Mouse (Mus musculus): Measurements from ENCODE around the gene Disc1.

The Disc1 gene

DNA sequence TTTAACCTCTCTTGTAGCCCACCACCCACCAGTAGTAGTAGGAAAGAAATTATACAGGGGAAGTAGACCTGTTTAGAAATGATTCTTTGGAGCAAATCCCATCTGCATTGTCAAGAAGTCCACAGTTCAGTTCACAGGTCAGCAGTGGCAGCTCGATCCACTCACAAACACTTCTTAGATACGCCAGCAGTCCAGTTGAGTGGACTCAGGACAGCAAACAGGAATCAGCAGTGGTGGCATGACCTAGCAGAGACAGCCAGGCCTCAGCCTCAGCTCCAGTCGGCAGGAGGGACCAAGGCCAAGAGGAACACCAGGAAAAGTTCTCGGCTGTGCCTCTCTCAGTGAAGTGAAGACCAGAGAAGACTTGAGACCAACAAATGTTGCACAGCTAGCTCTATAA lies 121.7 kb downstream of the Disc1 start:
- no peak for DNase-seq (ENCODE audit: extremely low read depth, low read depth, low spot score)

- no peak for DNase-seq (ENCODE audit: extremely low read depth, low read depth, low spot score)
These were observed 123.1 kb downstream of the Disc1 start for GRCm38 (mm10) chr8:125177091-125177490.

DNA sequence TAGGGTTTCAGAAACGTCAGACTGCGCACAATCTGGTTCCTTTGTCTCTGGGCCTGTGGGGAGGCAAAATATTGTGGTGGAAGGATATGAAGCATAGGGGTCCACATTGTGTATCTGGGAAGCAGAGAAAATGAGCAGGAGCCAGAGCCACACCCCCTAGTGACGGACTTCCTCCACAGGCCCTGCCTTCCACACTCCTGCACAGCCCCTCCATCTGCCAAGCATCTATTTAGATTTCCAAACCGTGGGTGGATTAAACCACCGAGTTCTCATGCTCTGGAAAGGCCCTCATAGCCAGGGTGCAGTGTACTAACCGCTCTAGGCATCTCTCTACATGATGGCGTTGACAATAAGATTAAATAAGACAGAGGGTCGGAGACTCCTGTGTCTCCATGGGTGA lies 124.0 kb downstream of the Disc1 start:
- DNase-seq (ENCODE audit: extremely low read depth, low read depth, low spot score), result no peak

- DNase-seq (ENCODE audit: extremely low read depth, low read depth, low spot score), result no peak
These were observed 129.8 kb downstream of the Disc1 start for GRCm38 (mm10) chr8:125183548-125184451.

- DNase-seq (ENCODE audit: extremely low read depth, low read depth, low spot score), result no peak
These were observed 130.4 kb downstream of the Disc1 start for GRCm38 (mm10) chr8:125184452-125184817.

DNA sequence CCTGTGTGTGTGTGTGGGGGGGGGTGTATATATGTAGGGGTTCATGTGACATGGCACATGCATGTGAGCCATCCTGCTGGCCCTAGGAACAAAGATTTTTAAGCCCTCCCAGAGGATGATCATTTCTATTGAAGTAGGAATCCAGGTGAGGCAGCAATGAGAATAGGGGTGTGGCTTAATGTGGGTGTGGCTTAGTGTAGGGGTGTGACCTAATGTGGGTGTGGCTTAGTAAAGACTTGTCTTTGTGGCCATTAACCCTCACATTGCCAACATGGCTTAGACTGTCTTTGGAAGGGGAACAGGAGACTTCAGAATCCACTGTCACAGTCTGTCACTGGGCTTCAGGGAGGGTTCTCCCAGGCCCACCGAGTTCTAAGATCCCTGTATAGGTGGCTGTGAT lies 130.9 kb downstream of the Disc1 start:
- DNase-seq (ENCODE audit: extremely low read depth, low read depth, low spot score), result no peak

GRCm38 (mm10) chr8:125187044-125187443 lies 133.0 kb downstream of the Disc1 start:
- DNase-seq (ENCODE audit: extremely low read depth, low read depth, low spot score), result no peak

- no peak for DNase-seq (ENCODE audit: extremely low read depth, low read depth, low spot score)
These were observed 139.7 kb downstream of the Disc1 start for GRCm38 (mm10) chr8:125193701-125194100.

DNA sequence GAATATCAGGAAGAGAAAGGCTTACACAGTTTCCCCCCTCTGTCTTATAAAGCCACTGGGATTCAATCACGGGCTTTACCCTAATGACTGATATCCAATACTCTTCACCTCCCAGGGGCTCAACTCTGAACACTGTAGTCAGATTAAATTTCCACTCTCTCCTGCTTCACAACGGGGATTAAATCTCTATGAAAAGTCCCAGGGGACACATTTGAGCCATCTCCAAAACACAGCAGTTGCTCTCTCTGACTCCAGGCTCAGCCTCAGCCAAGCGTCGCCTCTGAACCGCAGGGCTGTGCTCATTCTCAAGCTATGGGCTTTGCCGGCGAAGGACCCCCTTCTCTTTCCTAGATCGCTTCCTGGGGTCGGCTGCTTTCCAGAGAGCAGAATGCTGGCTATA lies 141.1 kb downstream of the Disc1 start:
- DNase-seq (ENCODE audit: extremely low read depth, low read depth, low spot score), result no peak

GRCm38 (mm10) chr8:125196573-125197094 lies 142.6 kb downstream of the Disc1 start:
- no peak for DNase-seq (ENCODE audit: extremely low read depth, low read depth, low spot score)

GRCm38 (mm10) chr8:125197341-125198002 lies 143.5 kb downstream of the Disc1 start:
- no peak for DNase-seq (ENCODE audit: extremely low read depth, low read depth, low spot score)

DNA sequence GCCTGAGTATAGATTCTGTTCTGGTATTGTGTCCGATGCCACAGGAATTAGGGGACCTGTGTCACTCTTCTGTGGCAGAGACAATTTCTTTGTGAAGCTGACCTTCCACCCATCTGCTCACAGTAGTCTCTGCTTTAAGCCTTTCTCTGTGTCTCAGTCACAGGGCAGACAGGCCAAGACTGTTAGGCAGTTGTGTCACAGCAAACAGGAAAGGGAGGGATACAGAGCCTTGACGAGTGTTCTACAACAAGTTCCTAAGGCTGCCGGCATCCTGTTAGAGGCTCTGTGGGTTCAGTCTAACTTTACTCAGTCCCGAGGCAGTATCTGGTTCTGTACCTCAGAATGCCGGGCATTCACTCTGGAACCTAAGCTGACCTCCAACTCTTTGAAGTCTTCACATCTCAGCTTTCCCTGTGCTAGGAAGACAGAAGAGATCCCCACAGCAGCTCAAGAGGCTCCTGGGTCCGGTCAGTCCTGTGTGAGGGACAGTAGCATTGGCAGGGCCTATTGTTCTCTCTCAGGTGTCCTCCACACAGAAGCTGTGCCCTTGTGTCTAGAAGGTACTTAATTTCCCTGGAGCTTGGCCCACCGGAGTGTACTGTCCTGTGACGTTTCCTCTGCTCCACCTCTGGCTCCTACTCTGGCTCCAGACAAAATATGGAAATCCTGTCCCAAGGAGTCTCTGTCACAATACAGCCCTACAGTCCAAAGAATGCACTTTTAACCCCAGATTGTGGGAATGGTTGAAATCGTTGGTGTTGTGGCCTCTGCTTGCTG lies 144.6 kb downstream of the Disc1 start:
- DNase-seq (ENCODE audit: extremely low read depth, low read depth, low spot score), result no peak

DNA sequence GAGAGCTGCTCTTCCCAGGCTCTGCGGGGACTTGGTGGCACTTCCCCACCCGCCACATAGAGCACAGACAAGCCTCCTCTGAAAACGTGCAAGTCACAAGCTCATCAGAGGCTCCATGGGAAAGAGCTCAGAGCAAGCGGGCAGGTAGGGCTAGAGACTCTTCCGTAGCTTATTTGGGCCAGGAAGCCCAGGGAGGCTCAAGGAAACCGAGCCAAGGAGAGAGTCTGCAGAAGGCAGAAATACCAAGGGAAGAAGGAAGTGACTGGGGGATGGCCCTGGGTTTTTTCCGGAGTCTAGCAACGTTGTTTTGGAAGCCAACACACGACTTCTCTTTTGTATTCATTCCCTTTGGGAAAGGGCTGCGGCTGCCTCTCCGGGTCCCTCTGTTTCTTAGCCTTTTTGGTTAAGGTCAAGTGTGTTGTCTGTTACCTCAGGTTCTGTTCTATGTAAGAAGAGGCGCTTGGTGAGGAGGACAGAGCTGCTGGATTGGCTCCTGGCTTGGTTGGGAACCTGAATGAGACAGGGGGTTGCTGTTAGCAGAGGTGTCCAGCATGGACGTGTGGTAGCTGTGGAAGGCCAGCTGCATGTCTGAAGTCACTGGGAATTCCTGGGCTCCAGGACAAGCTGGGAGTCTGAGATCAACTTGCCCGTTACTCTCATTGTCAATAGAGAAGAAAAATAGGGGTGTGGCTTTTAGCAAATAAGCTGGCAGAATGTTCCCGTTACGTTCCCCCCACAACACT lies 145.4 kb downstream of the Disc1 start:
- DNase-seq (ENCODE audit: extremely low read depth, low read depth, low spot score), result no peak

DNA sequence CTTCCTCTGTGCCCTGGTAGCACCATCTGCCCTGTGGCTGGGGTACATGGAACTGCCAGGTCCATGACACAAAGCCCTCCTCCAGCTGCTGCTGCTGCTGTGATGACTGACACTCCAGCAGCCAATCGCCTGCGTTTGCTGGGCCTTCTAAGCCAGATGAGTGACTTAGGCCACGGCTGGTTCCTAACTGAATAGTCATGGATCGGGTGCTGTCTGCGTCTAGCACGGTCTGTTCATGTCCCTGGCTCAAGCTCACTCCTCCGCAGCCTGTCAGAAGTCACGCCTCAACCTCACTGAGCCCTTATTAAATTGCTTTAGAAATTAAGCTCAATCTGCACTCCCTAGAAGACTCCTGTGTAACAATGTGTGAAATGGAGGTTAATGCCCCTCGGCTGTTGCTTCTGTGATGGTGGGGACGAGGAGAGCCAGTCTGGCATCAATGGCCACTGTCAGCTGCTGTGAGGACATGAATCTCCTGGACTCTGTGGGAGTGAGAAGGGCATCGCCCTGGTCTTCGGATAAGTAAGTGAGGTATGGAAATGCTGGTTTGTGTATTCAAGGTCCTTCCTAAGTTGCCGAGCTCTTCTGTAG lies 146.4 kb downstream of the Disc1 start:
- no peak for DNase-seq (ENCODE audit: extremely low read depth, low read depth, low spot score)

GRCm38 (mm10) chr8:125201650-125202049 lies 147.7 kb downstream of the Disc1 start:
- DNase-seq (ENCODE audit: extremely low read depth, low read depth, low spot score), result no peak

DNA sequence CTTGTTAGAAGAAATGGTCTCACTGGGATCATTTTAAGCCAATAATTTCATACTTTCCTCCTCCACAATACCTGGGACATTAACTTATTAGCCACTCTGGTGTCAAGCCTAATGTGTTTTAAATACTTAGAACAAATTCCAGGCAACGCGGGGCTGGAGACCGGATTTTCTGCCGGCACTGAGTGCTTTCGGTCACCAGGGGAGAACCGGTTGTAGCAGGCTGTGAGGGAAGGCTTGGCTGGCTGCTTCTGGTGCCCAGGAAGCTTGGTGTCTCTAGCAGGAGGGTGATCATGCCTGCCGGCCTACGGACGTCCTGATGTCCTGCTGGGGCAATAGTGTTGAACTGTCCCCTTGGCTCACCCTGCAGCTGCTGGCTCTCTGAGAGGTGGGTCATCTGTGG lies 149.0 kb downstream of the Disc1 start:
- no peak for DNase-seq (ENCODE audit: extremely low read depth, low read depth, low spot score)

DNA sequence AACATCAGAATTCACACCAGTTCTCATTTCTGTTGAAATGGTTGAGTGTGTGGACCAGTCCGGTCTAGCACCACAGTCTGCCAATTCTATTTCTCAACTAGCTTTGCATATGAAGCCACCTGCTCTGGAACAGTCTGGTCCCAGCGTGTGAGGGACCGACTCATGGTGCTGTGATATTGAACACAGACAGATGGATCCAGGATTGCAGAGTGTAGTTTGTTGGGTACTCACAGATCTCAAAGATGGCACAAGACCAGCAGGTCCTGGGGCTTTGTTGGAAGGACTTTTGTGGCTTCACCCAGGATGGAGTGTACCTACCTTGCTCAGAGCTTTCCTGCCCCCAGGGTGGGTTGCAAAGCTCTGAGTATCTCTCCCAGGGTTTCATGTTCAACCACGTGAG lies 151.6 kb downstream of the Disc1 start:
- no peak for DNase-seq (ENCODE audit: extremely low read depth, low read depth, low spot score)

- no peak for DNase-seq (ENCODE audit: extremely low read depth, low read depth, low spot score)
These were observed 152.4 kb downstream of the Disc1 start for GRCm38 (mm10) chr8:125206391-125206790.

DNA sequence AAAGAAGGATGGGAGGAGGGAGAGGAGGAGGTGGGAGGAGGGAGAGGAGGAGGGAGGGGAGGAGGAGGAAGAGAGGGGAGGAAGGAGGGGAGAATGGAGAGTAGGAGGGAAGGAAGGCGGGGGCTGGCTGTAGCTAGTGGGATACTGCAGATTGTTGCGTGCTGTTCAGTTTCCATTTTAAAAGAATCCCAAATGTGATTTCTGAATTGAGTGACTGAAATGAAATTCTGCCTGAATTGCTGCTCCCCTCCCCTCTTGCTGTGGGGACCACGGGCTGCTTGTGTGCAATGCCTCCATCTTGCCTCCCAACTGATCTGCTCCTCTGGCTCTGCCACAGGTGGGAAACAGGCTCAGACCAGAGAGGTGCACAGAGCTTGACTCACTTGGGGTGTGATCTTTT lies 153.0 kb downstream of the Disc1 start:
- DNase-seq (ENCODE audit: extremely low read depth, low read depth, low spot score), result no peak

DNA sequence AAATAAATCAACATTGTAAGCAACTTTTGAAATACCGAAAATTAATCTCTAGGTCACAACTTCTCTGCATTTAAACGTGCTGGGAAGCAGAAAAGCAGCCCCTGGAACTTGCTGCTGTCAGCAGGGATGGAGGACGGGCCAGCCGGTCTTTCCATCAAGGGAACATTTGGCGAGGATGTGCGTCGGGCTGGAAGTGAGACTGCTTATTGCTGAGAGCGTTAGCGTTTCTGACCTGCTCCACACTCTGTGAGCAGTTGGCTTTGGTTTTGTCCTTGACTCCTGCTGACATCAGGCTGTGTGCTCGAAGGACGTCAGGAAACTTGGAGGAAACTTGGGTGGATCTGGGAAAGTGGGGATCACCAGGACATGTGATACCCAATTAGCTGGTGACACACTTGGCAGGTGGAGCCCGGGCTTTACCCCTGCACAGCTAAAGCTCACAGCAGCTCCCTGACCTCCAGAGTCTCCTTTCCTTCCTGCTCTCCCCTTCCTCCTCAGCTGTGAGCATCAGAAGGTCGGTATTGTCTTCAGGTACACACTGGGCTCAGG lies 158.7 kb downstream of the Disc1 start:
- no peak for DNase-seq (ENCODE audit: extremely low read depth, low read depth, low spot score)

Data from fat pad, adult 2 months (tissue).